Mouse (Mus musculus): ENCODE data around the gene Ttll8.

Gene Ttll8

DNA sequence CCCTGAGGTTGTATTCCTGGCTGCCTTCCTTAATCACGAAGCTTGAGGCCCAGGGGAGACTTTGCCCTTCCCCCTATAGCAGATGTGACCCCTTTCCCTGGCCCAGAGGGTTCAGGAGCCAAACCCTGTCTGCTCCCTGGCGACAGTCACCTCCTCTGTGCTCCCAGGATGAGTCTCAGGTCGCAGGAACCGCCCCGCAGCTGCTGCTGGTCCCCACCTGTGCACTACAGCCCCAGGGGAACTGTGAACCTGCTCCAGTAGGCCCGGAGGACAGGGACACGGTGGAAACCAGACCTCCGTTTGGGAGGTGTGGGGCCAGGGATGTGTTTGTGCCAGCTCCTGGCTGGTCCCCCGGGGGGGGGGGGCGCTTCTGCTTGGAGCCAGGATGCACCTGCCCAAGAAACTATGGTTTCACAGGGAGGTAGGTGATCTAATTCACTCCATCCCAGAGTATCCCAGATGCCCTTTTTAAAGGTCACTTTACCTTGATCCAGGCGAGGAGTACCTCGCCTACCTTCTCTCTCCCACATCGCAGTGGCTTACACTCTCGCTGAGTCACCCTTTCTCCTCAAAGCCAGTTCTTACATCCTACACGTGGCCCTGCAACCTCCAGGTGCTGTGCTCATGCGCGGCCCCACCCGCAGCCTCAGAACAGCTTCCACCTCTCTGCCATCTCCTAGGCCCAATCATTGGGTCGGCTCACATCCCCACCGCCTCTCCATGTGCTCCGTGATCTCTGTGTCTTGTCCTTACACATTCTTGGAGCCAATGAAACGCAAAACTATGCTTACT lies 72.8 kb downstream of the Ttll8 start:
- no peak for DNase-seq

DNA sequence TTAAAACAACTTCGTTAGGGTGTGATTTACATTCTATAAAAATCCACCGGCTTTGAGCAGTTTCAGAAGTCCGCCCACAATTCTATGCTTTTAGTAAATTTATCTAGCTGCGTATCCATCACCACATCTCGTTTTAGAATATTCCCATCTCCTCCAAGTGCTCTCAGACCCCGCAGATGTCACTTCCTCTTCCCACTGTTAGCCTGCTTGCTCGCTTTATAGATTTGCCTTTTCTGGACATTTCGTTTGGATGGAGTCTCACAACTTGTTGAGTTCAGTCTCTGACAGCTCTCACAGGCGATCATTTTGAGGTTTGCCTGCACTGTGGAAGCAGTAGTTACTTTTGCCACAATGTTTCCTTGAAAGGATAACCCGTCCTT lies 77.2 kb downstream of the Ttll8 start:
- no peak for DNase-seq

DNA sequence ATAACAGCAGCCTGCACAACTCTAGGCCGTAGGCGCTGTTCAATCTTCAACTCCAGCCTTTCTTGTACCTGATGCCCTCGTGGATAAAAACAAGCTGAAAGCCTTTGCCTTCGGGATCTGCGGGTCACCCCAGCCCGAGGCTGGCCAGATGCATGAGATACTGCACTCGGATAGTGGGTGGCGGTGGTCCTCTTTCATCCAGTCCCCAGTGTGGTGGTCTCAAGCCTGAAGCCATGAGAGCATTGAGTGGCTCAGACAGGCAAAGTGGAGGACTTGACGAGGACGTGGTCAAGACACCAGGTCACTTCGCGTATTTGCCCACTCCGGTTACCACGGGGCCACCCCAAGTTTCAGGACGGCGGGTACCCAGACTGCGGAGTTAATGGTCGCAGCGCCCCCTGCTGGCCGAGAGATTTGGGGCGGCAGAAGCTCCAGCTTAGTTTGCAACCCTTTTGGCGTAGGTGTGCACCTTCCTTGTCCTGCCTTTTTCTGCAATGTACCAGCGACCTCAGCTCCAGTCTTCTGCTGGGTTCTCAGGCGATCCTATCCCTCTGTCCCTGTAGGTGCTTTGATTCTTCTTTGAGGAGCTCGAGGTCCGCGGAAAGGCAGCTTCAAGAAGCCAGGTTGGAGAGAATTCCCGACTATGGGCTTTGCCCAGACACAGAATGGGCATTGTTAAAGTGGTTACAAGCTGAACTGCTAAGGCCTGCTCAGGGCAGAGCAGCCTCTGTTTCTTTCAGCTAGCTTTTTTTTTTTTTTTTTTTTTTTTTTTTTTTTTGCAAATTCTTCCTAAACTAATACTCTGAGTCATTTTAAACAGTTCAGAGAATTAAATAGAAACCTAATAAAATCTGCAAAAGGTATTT lies 77.8 kb downstream of the Ttll8 start:
- peak; percentile 84 to 92 for DNase-seq

DNA sequence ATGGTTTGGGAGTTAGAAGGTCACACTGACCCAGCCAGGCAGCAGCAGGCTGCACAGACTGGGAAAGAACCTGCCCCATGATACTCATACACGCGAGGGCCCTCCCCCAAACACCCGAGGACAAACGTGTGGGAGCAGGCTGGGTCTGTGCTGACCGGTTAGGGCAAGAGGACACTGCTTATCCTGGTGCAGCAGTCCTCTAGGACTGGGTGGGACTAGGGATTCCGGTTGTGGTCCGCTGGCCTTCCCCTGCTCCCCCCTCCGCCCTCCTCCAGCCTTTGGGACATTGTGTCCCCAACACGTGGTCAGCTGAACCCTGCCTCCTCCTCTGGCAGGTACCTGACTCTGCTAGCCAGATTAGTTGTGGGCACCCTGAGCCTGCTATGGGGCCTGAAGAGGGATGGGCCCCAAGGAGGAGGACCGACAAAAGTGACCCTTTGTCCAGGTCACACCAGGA lies 78.6 kb downstream of the Ttll8 start:
- no peak for DNase-seq

DNA sequence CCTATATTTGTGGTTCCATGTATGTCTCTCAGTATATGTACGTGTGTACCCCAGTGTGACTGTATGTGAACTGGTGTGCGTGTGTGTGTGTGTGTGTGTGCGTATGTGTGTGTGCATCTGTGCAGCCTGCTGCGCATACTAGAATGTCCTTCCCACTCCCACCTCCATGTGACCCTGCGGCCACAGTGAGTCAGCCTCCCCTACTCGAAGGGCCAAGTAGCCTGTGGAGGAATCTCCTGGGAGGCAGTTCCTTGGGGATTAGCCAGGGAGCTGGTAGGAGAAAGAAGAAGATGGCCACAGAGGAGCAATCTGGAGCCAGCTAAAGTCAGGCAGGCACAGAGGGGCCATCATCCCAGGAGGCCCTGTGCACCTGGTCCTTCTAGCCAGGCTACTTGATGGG lies 79.7 kb downstream of the Ttll8 start:
- no peak for DNase-seq

DNA sequence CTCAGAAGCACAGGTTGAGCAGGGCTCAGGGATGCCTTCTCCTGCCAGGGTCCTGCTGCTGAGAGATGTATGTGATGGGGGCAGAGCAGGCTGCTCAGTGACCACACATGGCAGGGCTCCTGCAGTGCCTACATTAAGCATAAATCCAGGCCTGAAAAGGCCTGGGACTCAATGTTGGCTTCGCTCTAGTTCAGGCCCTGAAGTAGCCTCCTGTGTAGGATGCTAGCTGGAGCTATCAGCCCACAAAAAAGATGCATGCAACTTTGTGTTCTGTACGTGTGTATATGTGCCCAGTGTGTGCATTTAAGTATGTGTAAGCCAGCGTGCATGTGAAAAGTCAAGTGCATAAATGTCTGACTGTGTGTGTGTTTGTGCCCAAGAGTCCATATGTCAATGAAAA lies 80.2 kb downstream of the Ttll8 start:
- DNase-seq = peak in 1 of 2 experiments; percentile 4

DNA sequence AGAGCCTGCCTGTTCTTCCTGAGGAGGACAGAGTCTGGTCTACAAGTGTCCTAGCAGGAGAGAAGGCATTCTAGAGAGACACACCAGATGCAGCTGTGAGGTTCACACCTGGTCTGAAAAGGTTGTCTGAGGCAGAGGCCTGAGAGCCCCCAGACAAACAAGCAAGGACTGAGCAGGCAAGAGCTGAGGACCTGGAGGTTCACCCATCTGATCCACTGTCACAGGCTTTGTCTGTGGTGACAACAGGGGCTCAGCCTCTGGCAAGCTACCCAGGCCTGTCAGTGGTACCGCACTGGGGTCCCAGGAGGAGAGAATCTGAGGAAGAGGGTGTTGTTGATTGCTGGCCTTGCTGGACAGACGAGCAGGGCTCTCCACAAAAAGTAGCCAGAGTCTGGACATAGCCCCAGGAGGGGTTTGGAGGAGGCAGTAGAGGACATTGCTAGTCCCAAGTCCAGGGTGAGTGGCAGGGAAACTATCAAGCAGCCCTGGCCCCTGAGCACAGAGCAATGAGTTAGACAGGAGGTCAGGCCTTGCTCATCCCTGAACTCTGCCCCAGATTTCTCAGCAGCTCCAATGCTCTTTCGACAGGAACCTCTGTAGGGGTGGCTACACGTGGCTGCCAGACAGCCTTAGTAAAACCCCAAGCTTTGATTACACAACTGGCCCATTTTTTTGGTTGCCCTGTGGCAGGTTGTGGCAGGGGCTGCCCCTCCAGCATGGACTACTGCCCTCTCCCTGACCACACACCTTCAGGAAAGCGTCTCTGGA lies 83.6 kb downstream of the Ttll8 start:
- no peak for DNase-seq

DNA sequence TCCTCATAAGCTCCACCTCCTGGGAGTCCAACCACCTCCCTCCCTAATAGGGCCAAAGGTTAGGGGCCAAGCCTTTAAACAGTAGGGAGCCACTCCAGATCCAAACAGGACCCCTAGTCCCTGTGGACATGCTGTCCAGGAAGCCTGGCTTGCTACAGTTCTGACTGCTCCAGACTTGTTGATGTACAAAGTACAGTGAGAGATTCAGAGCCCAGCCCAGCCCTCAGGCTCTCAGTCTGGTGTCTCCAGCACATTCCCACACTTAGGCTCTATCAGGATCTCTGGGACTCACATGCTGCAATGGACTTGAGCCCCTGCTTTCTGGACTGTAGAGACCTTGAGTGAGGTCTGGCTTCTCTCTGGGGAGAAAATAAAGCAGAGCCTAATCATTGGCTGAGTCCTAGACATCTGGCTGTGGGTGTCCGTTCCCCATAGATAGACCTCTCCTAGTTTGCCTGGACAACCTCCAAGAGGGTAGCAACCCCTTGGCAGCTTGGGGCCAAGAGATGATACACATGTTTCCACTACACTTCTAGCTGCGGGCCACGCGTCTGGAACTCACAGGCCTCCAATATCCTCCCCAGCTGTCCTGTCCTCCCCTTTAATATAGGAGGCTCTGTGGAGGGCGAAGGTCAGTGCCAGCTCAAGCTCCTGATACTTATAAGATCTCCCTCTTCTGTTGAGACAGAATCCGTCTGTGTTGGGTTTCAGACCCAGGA lies 86.0 kb downstream of the Ttll8 start:
- DNase-seq = peak in 1 of 2 experiments; percentile 2

DNA sequence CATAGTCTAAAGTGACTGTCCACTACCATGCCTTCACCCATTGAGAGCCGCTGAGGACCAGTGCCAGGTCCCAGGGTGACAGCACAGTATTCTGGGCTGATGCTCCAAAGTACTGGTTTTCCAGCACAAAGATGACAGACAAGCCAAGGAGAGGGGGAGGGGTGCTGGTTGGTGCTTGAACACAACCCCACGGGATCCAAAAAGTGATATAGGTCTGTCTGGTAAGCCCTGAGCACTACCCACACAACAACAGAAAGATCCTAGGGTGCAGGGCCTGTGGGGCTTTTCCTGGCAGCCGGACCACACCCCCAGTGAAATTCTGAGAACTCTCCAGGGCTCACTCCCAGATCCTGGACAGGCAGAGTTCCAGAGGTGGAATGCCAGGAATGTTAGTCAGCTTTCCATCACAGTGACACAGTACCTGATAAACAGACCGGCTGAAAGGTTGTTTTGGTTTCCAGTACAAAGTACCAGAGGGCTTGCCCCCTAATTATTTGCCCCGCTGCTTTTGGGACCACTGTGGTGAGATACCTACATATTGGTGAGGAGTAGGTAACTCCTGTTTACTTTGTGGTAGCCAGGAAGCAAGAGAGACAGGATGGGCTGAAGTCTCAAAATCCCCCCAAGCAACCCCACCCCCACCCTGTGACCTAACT lies 86.7 kb downstream of the Ttll8 start:
- DNase-seq = no peak

DNA sequence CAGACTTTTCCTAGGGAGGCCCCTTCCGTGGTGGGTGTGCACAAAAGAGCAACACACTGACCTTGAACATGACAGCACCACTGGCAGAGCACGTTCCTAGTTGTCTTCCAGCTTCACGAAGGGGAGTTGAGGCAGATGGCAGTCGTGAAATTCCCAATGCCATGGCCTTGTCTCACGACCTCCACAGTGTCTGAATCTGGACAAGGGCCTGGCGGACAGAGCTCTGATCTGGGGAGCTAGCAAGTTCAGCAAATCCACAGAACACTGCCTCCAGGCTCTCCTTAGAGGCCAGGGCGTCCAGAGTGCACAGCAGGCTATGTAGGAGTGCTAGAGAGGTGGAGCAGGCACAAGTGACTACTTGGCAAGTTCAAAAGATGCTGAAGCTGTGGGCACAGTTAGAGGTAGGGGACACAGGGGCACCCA lies 87.3 kb downstream of the Ttll8 start:
- DNase-seq = peak in 1 of 2 experiments; percentile 29

DNA sequence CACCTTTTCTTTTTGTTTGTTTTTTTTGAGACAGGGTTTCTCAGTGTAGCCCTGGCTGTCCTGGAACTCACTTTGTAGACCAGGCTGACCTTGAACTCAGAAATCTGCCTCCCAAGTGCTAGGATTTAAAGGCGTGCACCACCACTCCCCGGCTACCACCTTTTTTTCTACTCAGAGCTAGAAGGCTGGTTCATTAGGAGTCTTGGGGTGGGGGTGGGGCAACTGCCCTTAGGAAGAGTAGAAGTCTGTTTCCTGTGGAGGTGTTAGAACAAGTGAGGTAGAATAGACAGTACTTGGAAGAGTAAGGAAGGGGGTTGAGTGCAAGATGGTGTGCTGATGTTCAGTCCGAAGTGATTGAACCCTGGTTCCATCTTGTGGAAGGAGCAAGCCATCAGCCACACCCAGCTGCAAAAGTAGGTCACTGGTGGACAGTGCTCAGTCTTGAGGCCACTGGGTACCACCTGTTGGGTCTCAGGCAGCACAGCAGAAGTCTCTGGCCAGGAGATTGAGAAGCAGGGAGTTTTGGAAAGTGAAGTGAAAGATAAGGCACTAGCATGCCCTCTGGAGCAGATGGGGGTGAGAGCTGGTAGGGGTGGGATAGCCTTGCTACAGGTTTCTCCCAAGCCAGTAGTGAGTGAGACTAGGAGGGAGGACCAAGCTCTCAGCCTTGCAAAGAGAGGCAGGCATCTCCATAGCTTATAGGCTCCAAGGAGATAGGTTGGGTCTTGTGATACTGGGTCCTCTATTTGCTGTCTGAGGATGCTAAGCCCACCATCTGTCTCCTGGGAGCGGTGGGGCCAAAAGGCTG lies 88.1 kb downstream of the Ttll8 start:
- DNase-seq = peak in 1 of 2 experiments; percentile 26

DNA sequence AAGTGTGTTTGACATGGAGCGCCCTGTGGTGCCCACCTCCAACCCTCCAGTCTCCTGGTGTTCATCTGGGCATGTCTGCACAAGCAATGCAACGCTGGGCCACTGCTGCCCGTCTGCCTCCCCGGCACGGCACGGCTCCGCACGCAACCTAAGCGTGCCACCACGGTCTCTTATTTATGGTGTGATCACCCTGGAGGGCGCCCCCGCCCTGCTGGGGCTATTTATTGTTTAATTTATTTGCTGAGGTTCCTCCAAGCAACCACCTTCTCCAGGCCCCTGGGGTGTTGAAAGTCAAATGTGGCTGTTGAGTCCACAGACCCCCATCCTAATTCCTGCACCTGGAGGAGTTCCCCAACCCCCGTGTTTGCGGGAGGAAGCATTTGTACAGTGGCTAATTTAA lies 89.2 kb downstream of the Ttll8 start:
- DNase-seq = peak in 1 of 2 experiments; percentile 44

DNA sequence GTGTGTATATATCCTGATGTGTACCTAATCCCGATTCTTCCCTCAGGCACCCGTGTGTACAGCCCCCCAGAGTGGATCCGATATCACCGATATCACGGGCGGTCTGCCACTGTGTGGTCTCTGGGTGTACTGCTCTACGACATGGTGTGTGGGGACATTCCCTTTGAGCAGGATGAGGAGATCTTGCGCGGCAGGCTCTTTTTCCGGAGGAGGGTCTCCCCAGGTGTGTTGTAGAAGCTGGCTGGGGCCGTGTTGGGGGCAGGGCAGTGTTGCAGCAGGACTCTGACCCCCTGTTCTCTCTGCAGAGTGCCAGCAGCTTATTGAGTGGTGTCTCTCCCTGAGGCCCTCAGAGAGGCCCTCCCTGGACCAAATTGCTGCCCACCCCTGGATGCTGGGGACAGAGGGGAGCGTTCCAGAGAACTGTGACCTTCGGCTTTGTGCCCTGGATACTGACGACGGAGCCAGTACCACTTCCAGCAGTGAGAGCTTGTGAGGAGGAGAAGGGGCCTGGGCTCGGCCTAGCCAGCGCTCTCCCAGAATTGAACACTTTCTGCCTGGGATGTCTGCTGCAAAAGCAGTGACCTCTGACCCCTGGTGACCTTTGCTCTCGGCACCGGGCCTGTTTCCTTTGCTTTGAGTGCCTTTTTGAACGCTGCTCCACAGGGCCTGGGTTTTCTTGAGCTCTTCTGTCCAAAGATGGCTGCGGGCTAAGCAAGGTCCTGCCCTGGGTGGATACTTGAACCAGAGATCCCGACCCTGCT lies 89.8 kb downstream of the Ttll8 start:
- peak; percentile 42 to 51 for DNase-seq

DNA sequence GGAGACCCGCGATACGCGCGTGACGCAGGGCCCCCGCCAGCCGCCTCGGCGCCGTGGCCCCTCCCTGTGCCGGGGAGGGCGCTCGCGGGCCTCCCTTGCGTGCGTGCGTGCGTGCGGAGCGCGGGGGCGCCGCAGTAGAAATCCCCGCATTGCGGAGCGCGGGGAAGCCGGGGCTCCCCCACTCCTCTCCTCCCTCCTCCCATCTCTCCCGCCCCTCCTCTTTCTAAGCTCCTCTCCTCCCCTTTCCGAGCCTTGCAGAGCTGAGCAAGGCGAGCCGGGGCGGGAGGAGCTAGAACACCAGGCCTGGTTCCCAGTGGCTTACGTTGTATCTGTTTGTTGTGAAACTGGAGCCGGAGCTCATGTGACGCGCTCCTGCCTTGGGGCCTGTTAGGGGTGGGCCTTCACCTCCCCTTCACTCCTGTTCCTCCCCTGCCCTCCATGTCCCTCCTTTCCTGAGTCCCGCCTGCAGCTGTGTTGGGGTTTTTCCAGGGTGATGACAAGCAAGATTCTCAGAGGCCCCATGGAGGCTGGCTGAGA lies 90.5 kb downstream of the Ttll8 start:
- DNase-seq = peak; percentile 87 to 92

DNA sequence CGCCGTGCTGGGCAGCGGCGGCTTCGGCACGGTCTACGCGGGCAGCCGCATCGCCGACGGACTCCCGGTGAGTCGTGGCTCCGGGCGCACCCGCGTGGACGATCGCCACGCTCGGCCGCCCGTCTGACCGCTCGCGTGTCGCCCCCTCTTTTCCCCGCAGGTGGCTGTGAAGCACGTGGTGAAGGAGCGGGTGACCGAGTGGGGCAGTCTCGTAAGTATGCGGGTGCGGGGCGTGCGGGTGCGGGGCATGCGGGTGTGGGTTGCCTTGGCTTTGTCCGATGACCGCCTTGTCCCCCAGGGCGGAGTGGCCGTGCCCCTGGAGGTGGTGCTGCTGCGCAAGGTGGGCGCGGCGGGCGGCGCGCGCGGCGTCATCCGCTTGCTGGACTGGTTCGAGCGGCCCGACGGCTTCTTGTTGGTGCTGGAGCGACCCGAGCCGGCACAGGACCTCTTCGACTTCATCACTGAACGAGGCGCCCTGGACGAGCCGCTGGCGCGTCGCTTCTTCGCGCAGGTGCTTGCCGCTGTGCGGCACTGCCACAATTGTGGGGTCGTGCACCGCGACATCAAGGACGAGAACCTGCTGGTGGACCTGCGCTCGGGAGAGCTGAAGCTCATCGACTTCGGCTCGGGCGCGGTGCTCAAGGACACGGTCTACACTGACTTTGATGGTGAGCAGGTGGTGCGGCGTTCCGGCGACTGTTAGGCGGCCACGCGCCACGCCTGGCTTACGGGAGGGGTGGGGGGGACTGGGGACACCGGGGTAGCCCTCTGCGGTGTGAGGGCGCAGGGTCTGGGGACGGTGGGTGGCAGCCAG lies 91.1 kb downstream of the Ttll8 start:
- DNase-seq = peak; percentile 53 to 72

DNA sequence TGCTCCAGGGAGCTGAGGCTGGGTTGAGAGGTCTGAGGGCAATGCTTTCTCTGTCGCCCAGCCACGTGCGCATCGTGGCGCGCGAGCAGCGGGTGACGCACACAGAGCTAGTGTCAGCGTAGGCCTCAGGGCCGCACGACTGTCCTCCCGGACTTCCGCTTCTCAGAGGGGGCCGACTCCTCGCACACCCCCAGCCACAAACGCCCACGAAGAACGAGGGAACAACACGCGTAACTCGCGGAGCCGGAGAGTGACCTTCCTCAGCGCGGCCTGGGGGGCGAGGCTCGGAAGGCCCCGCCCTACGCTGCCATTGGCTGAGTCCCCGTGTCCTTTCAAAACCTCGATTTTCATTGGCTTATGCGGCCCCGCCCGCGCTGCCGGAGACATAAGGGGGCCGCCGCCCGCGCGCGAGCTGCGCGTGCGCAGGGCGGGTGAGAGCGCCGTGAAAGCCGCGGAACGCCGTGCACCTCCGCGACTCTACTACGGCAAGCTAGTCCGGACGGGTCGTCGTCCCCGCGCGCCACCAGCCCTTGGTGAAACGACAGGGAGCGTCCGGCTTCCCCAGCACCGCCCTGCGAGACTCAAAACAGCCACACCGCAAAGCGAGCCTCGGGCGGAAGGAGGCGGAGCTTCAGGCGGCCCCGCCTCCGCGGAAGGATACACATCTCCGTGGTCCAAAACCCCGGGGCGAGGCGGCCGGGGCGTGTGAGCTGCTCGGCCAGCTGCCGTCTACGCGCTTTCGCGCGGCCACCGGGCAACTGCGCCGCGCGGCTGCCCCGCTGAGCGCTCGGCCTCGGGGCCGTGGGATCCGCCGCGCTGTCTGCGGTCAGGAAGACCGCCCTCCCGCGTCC lies 92.2 kb downstream of the Ttll8 start, which contains the start of gene Pim3:
Pim3 (plus strand) TSS at position 415 of the 851 bp plus-strand sequence.
- peak; percentile 97 to 98 for DNase-seq

DNA sequence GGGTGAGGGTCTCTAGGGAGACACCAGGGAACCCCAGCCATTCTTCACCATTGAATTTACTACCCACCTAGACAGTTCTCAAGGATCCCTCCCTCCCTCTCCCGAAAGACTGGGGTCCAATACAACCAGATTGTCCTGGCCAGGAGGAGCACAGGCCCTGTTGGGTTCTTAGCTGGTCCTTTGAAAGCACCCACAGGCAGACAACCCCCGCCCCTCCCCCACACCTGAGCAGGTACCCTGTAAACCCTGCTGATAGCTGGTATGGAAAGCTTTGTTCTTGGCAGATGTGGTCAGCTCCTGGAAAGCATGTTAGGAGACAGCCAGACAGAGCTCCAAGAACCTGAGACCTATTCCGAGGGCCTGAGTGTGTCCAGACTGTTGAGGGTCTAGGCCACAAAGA lies 93.4 kb downstream of the Ttll8 start:
- DNase-seq = peak; percentile 39 to 42

Data from cerebellum, adult 18-20 months (tissue).